Comparison of ENCODE assay signal across 8 mouse cellular contexts in the genomic region with DNA sequence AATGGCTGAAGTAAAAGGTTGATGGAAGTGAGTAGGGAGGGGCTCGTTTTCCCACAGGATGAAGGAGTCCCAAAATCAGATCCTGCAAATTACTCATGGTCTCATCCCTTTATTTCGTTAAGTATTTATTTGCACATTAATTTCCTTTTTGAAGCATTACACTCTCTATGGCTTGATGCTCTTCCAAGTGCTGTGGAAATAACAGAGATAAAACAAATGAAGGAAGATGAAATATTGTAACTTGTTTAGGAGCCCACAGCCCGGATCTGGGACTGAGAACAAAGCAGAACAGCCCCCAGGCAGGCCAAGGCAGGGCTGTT.
DNase-seq lines count a peak whose midpoint lies in the region; ATAC-seq lines count a peak whose summit lies in the region.
"Not testable (repeated sequence)": the region's sequence is repeated elsewhere in the genome, so short reads cannot be mapped to it uniquely, and the experiment has no call there.

No protein-coding gene starts in this region.

- 34% methylated on average over 3 of the region's 3 CpGs for WGBS in forebrain, embryonic 16.5 days
- 41% methylated on average over 3 of the region's 3 CpGs for WGBS in hindbrain, embryonic 14.5 days
- 40% methylated on average over 3 of the region's 3 CpGs for WGBS in limb, embryonic 10.5 days
- WGBS in lung, embryonic 16.5 days: 24% methylated on average over 3 of the region's 3 CpGs
- 41% methylated on average over 3 of the region's 3 CpGs for WGBS in neural tube, embryonic 12.5 days

- H3K4me2 ChIP-seq in forebrain, embryonic 16.5 days (ENCODE audit: low read length); neural tube, embryonic 12.5 days (replicated peaks): not testable (repeated sequence)
- H3K4me2 ChIP-seq in hindbrain, embryonic 14.5 days (replicated peaks): peak overlapping the region; percentile 28
- H3K4me2 ChIP-seq in lung, embryonic 16.5 days (ENCODE audit: low read depth, low read length): peak overlapping the region; percentile 36; the same call in 1 of the 2 replicates

- H3K9ac ChIP-seq in forebrain, embryonic 16.5 days (replicated peaks; ENCODE audit: low read depth, low read length); lung, embryonic 16.5 days (ENCODE audit: low read length); neural tube, embryonic 12.5 days: not testable (repeated sequence)
- 0 out of 2 replicates have a peak overlapping the region, but pooled peaks have one; percentile 72 for H3K9ac ChIP-seq in hindbrain, embryonic 14.5 days

- not testable (repeated sequence) for H3K4me1 ChIP-seq in forebrain, embryonic 16.5 days (replicated peaks; ENCODE audit: control insufficient read depth, insufficient read depth, low read length); hindbrain, embryonic 14.5 days (replicated peaks; ENCODE audit: control insufficient read depth, insufficient read depth, low read length); limb, embryonic 10.5 days; lung, embryonic 16.5 days (replicated peaks; ENCODE audit: control insufficient read depth, insufficient read depth, low read length); neural tube, embryonic 12.5 days

- H3K4me3 ChIP-seq in forebrain, embryonic 16.5 days (replicated peaks; ENCODE audit: low read length): peak overlapping the region; percentile 49
- H3K4me3 ChIP-seq in hindbrain, embryonic 14.5 days (replicated peaks; ENCODE audit: low read length): peak overlapping the region; percentile 42
- H3K4me3 ChIP-seq in limb, embryonic 10.5 days: peak overlapping the region; percentile 53
- H3K4me3 ChIP-seq in lung, embryonic 16.5 days (ENCODE audit: low read length): peak overlapping the region; percentile 54
- H3K4me3 ChIP-seq in neural tube, embryonic 12.5 days: 0 out of 2 replicates have a peak overlapping the region, but pooled peaks have one; percentile 49

- ATAC-seq in forebrain, embryonic 16.5 days; hindbrain, embryonic 14.5 days (ENCODE audit: low FRiP score); lung, embryonic 16.5 days (ENCODE audit: low read depth); neural tube, embryonic 12.5 days (ENCODE audit: low FRiP score, low read depth): not testable (repeated sequence)

- H3K9me3 ChIP-seq in forebrain, embryonic 16.5 days (ENCODE audit: control insufficient read depth, low read length); hindbrain, embryonic 14.5 days (ENCODE audit: control insufficient read depth, low read length); limb, embryonic 10.5 days (replicated peaks); lung, embryonic 16.5 days (ENCODE audit: control insufficient read depth, low read length); neural tube, embryonic 12.5 days: not testable (repeated sequence)

- not testable (repeated sequence) for H3K27ac ChIP-seq in forebrain, embryonic 16.5 days (ENCODE audit: low read length); hindbrain, embryonic 14.5 days; limb, embryonic 10.5 days; lung, embryonic 16.5 days (ENCODE audit: low read length); neural tube, embryonic 12.5 days

- not testable (repeated sequence) for H3K36me3 ChIP-seq in forebrain, embryonic 16.5 days (ENCODE audit: control insufficient read depth, insufficient read depth); hindbrain, embryonic 14.5 days (replicated peaks; ENCODE audit: control insufficient read depth, insufficient read depth); limb, embryonic 10.5 days; lung, embryonic 16.5 days (ENCODE audit: control insufficient read depth, insufficient read depth, low read length); neural tube, embryonic 12.5 days

- not testable (repeated sequence) for H3K27me3 ChIP-seq in forebrain, embryonic 16.5 days (replicated peaks; ENCODE audit: control insufficient read depth, insufficient read depth, low read length); hindbrain, embryonic 14.5 days (ENCODE audit: control insufficient read depth, insufficient read depth, low read length); limb, embryonic 10.5 days (ENCODE audit: low read depth, poor library complexity, severe bottlenecking); lung, embryonic 16.5 days (ENCODE audit: control insufficient read depth, insufficient read depth, low read depth, low read length); neural tube, embryonic 12.5 days (replicated peaks)

- DNase-seq in MN1 (ENCODE audit: low spot score): peak; percentile 22
- peak; percentile 99 for DNase-seq in embryo, embryonic 11.5 days (ENCODE audit: low read depth, low spot score)
- DNase-seq in hindbrain, embryonic 14.5 days (ENCODE audit: low spot score): peak; percentile 23
- peak; percentile 20 for DNase-seq in limb, embryonic 10.5 days (ENCODE audit: low spot score)
- DNase-seq in thymus, postnatal 0 days (ENCODE audit: low spot score): peak; percentile 2

Comparison
In these comparisons a context has a peak if more than half of its experiments do, and no peak if none do; other contexts are left out.
1. DNase-seq: peak in every context shown above with its lines; median percentile 99 in embryo, embryonic 11.5 days; 23 in hindbrain, embryonic 14.5 days; 22 in MN1; 20 in limb, embryonic 10.5 days; 2 in thymus, postnatal 0 days.